Mouse (Mus musculus) testis, adult 2 months (tissue): Measurements from ENCODE around the gene Dlg2. TPM values are rescaled to one million over a fixed set of nuclear protein-coding genes. Genes with fewer than 3 reads are reported as not detected.

Experiments used
- H3K27ac ChIP-seq: fragments of 200-500 bp; 2 replicates; pipeline ENCODE4 v1.5.1; 2012; ENCODE audit warnings: low read depth, low read length; ENCODE audit not compliant: control insufficient read depth, insufficient read depth
- H3K27me3 ChIP-seq: fragments of 200-500 bp; 2 replicates; pipeline ENCODE4 v1.6.1; 2012; ENCODE audit warnings: mild to moderate bottlenecking, low read length, moderate library complexity; ENCODE audit not compliant: control insufficient read depth, insufficient read depth
- H3K36me3 ChIP-seq: fragments of 200-500 bp; 2 replicates; pipeline ENCODE4 v1.6.1; 2012; ENCODE audit warnings: mild to moderate bottlenecking, low read length; ENCODE audit not compliant: control insufficient read depth, insufficient read depth
- H3K4me1 ChIP-seq: fragments of 200-500 bp; 2 replicates; pipeline ENCODE4 v1.6.1; 2012; ENCODE audit warnings: low read length; ENCODE audit not compliant: control insufficient read depth, insufficient read depth
- H3K4me3 ChIP-seq: fragments of 200-500 bp; 2 replicates; pipeline ENCODE4 v1.5.1; 2012; ENCODE audit warnings: low read depth, mild to moderate bottlenecking, low read length, moderate library complexity, mixed read lengths; ENCODE audit not compliant: control insufficient read depth
- CTCF ChIP-seq: fragments of 200-500 bp; IDR thresholded peaks from 2 replicates; pipeline ENCODE4 v1.5.1; 2012; ENCODE audit warnings: low read depth, mild to moderate bottlenecking, inconsistent platforms, low read length, moderate library complexity; ENCODE audit not compliant: control insufficient read depth, insufficient read depth, insufficient replicate concordance
- POLR2A ChIP-seq: fragments of 200-500 bp; IDR thresholded peaks from 2 replicates; pipeline ENCODE4 v1.6.1; 2012; ENCODE audit warnings: low read depth, mild to moderate bottlenecking, inconsistent platforms, low read length, moderate library complexity; ENCODE audit not compliant: control insufficient read depth
- polyA plus RNA-seq: library from polyadenylated mRNA; depleted of rRNA; stranded (reverse); fragments of >200 nt; gene quantifications from 2 replicates; pipeline ENCODE4 v1.2.3, GENCODE M21; 2012

Gene Dlg2
- polyA plus RNA-seq, 1 experiment: 13.3 TPM

- TF ChIP-seq CTCF: no peak
- no peak for TF ChIP-seq POLR2A
- no peak overlapping the region for H3K27ac ChIP-seq
- no peaks in the 10 kb centered on the region for H3K27me3 ChIP-seq
- no peaks in the 10 kb centered on the region for H3K4me1 ChIP-seq
- H3K4me3 ChIP-seq: no peak overlapping the region
- H3K36me3 ChIP-seq: no peaks in the 10 kb centered on the region
Observed at GRCm38 (mm10) chr7:90630546-90630945, 154.1 kb downstream of the Dlg2 start.

- Histone ChIP-seq H3K4me3 (no peak overlapping the region), H3K27me3 (no peaks in the 10 kb centered on the region), H3K36me3 (no peaks in the 10 kb centered on the region), H3K27ac (no peak overlapping the region), H3K4me1 (no peaks in the 10 kb centered on the region)
- TF ChIP-seq POLR2A (no peak), CTCF (no peak)
Observed at GRCm38 (mm10) chr7:90649512-90649911, 173.0 kb downstream of the Dlg2 start.

- TF ChIP-seq CTCF: no peak
- no peak for TF ChIP-seq POLR2A
- no peaks in the 10 kb centered on the region for H3K4me1 ChIP-seq
- H3K4me3 ChIP-seq: no peak overlapping the region
- H3K27ac ChIP-seq: no peak overlapping the region
- no peaks in the 10 kb centered on the region for H3K27me3 ChIP-seq
- no peaks in the 10 kb centered on the region for H3K36me3 ChIP-seq
Observed at GRCm38 (mm10) chr7:90651128-90651527, 174.7 kb downstream of the Dlg2 start.

- no peak overlapping the region for H3K27ac ChIP-seq
- no peaks in the 10 kb centered on the region for H3K4me1 ChIP-seq
- H3K27me3 ChIP-seq: no peaks in the 10 kb centered on the region
- H3K4me3 ChIP-seq: no peak overlapping the region
- no peaks in the 10 kb centered on the region for H3K36me3 ChIP-seq
- TF ChIP-seq POLR2A: no peak
- TF ChIP-seq CTCF: no peak
Observed at GRCm38 (mm10) chr7:90651611-90652010, 175.1 kb downstream of the Dlg2 start.

- H3K4me3 ChIP-seq: no peak overlapping the region
- no peak for TF ChIP-seq POLR2A
- TF ChIP-seq CTCF: no peak
- no peaks in the 10 kb centered on the region for H3K27me3 ChIP-seq
- H3K36me3 ChIP-seq: no peaks in the 10 kb centered on the region
- no peak overlapping the region for H3K27ac ChIP-seq
- H3K4me1 ChIP-seq: no peaks in the 10 kb centered on the region
Observed at GRCm38 (mm10) chr7:90658593-90658992, 182.1 kb downstream of the Dlg2 start.

GRCm38 (mm10) chr7:90694050-90694449, 217.6 kb downstream of the Dlg2 start:
- Histone ChIP-seq H3K27ac (no peak overlapping the region), H3K27me3 (no peaks in the 10 kb centered on the region), H3K4me1 (no peaks in the 10 kb centered on the region), H3K4me3 (no peak overlapping the region), H3K36me3 (no peaks in the 10 kb centered on the region)
- TF ChIP-seq POLR2A: no peak
- TF ChIP-seq CTCF: no peak

GRCm38 (mm10) chr7:90696181-90696950, 219.9 kb downstream of the Dlg2 start:
- no peak overlapping the region for H3K27ac ChIP-seq
- TF ChIP-seq CTCF: no peak
- TF ChIP-seq POLR2A: no peak
- H3K4me3 ChIP-seq: no peak overlapping the region
- H3K4me1 ChIP-seq: no peaks in the 10 kb centered on the region
- H3K36me3 ChIP-seq: no peaks in the 10 kb centered on the region
- H3K27me3 ChIP-seq: no peaks in the 10 kb centered on the region
